Mouse (Mus musculus): ENCODE measurements around the gene Pramef8. TPM values are rescaled to one million over a fixed set of nuclear protein-coding genes. Genes with fewer than 3 reads are reported as not detected.

Pramef8 gene
- 10 to 100 TPM; 49.3 to 52.1 TPM for total RNA-seq (2023)

DNA sequence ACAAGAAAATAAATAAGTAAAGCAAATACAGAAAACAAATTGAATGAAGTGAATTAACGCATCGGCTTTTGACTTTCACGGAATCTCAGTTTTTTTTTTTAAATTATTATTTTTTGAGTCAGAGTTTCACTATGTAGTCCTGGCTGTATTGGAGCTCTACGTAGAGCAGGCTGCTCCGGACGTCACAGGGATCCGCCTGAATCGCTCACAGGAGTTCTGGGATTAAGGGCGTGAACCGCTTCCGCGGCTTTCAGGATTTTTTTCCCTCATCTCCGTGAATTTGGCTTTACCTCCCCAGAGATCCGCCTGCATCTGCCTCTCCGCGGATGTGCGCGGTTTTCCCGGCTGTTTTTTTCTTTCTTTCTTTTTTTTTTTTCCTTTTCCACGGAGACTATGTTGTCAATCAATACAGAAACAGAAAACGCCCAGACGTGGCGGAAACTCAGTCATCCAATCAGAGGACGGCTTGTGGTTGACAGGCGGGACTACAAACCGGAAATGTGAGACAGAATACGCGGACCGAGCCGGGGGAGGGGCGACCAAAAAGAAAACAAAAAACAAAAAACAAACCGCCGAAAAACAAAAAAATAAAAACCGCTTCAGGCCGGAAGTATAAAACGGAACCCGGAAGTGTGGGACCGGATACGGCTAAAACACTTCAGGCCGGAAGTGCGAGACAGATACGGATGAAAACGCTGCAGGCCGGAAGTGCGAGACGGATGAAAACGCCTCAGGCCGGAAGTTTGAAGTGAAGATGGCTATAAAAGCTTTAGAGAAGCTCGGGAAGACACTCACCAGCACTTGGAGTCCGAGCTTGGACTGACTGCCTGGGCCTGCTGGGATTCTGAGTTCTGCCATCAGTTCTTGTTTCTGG, at the start of gene Pramef8:
Gene Pramef8, plus strand, starts transcription at position 208 of the 874 bp plus-strand sequence.

DNA sequence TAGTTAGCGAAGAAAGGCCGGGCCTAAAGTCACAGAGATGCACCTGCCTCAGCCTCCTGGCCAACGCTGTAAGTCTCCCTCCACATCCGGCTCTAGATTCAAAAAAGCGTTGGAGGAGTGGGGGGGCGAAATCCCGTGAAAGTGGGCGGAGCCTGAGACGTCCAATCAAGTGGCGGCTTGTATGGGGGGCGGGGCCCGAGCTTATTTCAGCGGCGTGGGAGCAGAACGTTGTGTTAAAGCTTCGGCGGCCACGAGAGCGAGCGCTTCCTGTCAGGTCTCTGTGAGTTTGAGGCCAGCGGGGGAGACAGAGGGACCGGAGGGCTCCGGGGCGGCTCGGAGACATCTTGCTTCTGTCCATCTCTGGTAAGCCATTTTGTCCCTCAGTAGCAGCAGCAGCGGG, 18.0 kb upstream of the Pramef8 start, which contains the start of gene Pramel1:
Gene Pramel1, plus strand, starts transcription at position 248 of the 400 bp plus-strand sequence.

GRCm38 (mm10) chr4:143450224-143450623, 38.0 kb downstream of the Pramef8 start, which contains the start of gene Oog4:
Oog4 (minus strand) TSS chr4:143450324.

Other genes with a start within 250 kb of the Pramef8 start
- gene Prdm2, start 199.4 kb upstream of the Pramef8 start, total RNA-seq (2023) = 10 to 100 TPM; 65.9 to 69.2 TPM
- gene Pdpn, start 112.9 kb upstream of the Pramef8 start, total RNA-seq (2023) = not detected
- gene Lrrc38, start 62.7 kb upstream of the Pramef8 start, total RNA-seq (2023) = not detected
- gene Pramel1, start 18.0 kb upstream of the Pramef8 start, total RNA-seq (2023) = not detected
- gene Oog4, start 37.9 kb downstream of the Pramef8 start, total RNA-seq (2023) = not detected
- not detected for gene Gm13043, start 98.9 kb downstream of the Pramef8 start, total RNA-seq (2023)
- not detected for gene Gm13040, start 123.5 kb downstream of the Pramef8 start, total RNA-seq (2023)
- gene BC080695, start 139.3 kb downstream of the Pramef8 start, total RNA-seq (2023) = not detected
- gene Gm13057, start 139.3 kb downstream of the Pramef8 start, total RNA-seq (2023) = not detected
- not detected for gene Gm13083, start 202.6 kb downstream of the Pramef8 start, total RNA-seq (2023)
- not detected for gene Gm13088, start 244.8 kb downstream of the Pramef8 start, total RNA-seq (2023)